Mouse (Mus musculus): ENCODE data around the gene Gsap. TPM values are rescaled to one million over a fixed set of nuclear protein-coding genes. Genes with fewer than 3 reads are reported as not detected.

Gsap gene
- polyA plus RNA-seq, 1 experiment = 4.5 TPM

DNA sequence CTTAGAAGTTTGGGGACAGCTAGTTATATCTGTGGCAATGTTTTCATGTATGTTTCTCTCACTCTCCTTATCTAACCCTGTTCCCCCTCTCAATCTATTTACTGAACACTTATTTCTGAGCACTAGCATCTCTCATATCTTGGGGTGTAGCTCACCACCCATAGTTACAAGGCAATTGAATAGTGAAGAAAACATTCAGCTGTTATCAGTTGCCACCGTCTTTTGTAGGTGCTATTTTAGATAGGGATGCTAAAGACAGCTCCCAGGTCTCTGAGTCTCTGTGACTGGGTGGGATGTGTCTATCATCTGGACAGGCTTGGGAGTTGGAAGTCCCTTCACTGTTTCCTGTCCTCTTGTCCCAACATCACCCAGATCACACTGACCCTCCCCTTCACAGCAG lies 25.3 kb upstream of the Gsap start:
- H3K36me3 ChIP-seq (ENCODE audit: control insufficient read depth, insufficient read depth) = no peaks in the 10 kb centered on the region
- H3K4me3 ChIP-seq (ENCODE audit: insufficient read depth, poor library complexity, severe bottlenecking) = no peak overlapping the region
- TF ChIP-seq USF1 (IDR thresholded peaks at IDR 0.05; ENCODE audit: low read depth) (no peak), CEBPB (IDR thresholded peaks at IDR 0.05; ENCODE audit: low read depth) (no peak), FOSL1 (IDR thresholded peaks at IDR 0.05; ENCODE audit: insufficient read depth, low read length, poor library complexity, severe bottlenecking) (no peak), MYOG (IDR thresholded peaks at IDR 0.05; ENCODE audit: control insufficient read depth, extremely low read depth, insufficient read length) (no peak), MAX (IDR thresholded peaks at IDR 0.05) (no peak), CTCF (IDR thresholded peaks at IDR 0.05; ENCODE audit: control insufficient read depth, insufficient read depth, insufficient read length) (no peak), MYOD1 (IDR thresholded peaks at IDR 0.05; ENCODE audit: control insufficient read depth, insufficient read length, low read depth) (no peak)
- no peak overlapping the region for H3ac ChIP-seq (ENCODE audit: control insufficient read depth, insufficient read length, low read depth)
- H3K79me2 ChIP-seq (ENCODE audit: control insufficient read depth, insufficient read depth) = no peaks in the 10 kb centered on the region
- no peaks in the 10 kb centered on the region for H3K27me3 ChIP-seq (ENCODE audit: control insufficient read depth, insufficient read depth, insufficient read length)
- no peaks in the 10 kb centered on the region for H3K79me3 ChIP-seq (ENCODE audit: low read depth)

- Histone ChIP-seq H3K79me2 (ENCODE audit: control insufficient read depth, insufficient read depth) (no peaks in the 10 kb centered on the region), H3K36me3 (ENCODE audit: control insufficient read depth, insufficient read depth) (no peaks in the 10 kb centered on the region), H3ac (ENCODE audit: control insufficient read depth, insufficient read length, low read depth) (no peak overlapping the region), H3K27me3 (ENCODE audit: control insufficient read depth, insufficient read depth, insufficient read length) (no peaks in the 10 kb centered on the region), H3K4me3 (ENCODE audit: insufficient read depth, poor library complexity, severe bottlenecking) (no peak overlapping the region), H3K79me3 (ENCODE audit: low read depth) (no peaks in the 10 kb centered on the region)
- TF ChIP-seq MAX (IDR thresholded peaks at IDR 0.05) (no peak), USF1 (IDR thresholded peaks at IDR 0.05; ENCODE audit: low read depth) (no peak), FOSL1 (IDR thresholded peaks at IDR 0.05; ENCODE audit: insufficient read depth, low read length, poor library complexity, severe bottlenecking) (no peak), CEBPB (IDR thresholded peaks at IDR 0.05; ENCODE audit: low read depth) (no peak), MYOG (IDR thresholded peaks at IDR 0.05; ENCODE audit: control insufficient read depth, extremely low read depth, insufficient read length) (no peak), CTCF (IDR thresholded peaks at IDR 0.05; ENCODE audit: control insufficient read depth, insufficient read depth, insufficient read length) (no peak), MYOD1 (IDR thresholded peaks at IDR 0.05; ENCODE audit: control insufficient read depth, insufficient read length, low read depth) (no peak)
These were observed 22.6 kb upstream of the Gsap start for GRCm38 (mm10) chr5:21163421-21163820.

DNA sequence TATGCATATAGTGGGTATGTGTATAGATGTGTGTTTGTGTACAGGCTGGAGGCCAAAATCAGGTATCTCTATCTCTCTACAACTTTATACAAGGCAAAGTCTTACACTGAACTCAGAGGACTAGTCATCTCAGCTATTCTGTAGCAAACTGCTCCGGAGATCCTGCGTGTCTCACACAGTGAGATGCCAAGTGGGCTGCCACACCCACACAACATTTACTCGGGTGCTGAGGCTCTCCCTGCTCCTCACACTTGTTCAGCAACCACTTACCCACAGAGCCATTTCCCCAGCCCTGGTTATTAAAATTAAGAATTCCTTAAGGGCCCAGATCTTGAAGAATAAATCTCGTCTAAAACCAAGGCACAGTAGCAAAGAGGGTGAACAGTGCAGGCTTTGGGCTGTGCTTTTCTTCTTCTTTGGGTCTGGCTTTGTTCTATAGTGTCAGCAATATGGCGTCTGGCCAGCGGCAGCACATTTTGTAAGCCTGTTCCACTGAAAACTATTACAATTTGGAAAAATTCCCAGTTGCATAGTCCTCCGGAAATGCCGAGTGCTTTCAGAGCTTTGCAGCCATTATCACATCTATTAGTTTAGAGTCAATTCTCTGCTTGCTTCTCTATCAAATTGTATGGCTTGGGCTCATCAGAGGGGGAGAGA lies 17.2 kb upstream of the Gsap start:
- Histone ChIP-seq H3K4me3 (ENCODE audit: insufficient read depth, poor library complexity, severe bottlenecking) (no peak overlapping the region), H3ac (ENCODE audit: control insufficient read depth, insufficient read length, low read depth) (no peak overlapping the region), H3K79me2 (ENCODE audit: control insufficient read depth, insufficient read depth) (no peaks in the 10 kb centered on the region), H3K27me3 (ENCODE audit: control insufficient read depth, insufficient read depth, insufficient read length) (no peaks in the 10 kb centered on the region), H3K79me3 (ENCODE audit: low read depth) (no peaks in the 10 kb centered on the region), H3K36me3 (ENCODE audit: control insufficient read depth, insufficient read depth) (no peaks in the 10 kb centered on the region)
- TF ChIP-seq USF1 (IDR thresholded peaks at IDR 0.05; ENCODE audit: low read depth) (no peak), CTCF (IDR thresholded peaks at IDR 0.05; ENCODE audit: control insufficient read depth, insufficient read depth, insufficient read length) (no peak), CEBPB (IDR thresholded peaks at IDR 0.05; ENCODE audit: low read depth) (no peak), MYOG (IDR thresholded peaks at IDR 0.05; ENCODE audit: control insufficient read depth, extremely low read depth, insufficient read length) (no peak)

- H3K79me2 ChIP-seq (ENCODE audit: control insufficient read depth, insufficient read depth) = no peaks in the 10 kb centered on the region
- H3K4me3 ChIP-seq (ENCODE audit: insufficient read depth, poor library complexity, severe bottlenecking) = no peak overlapping the region
- H3K27me3 ChIP-seq (ENCODE audit: control insufficient read depth, insufficient read depth, insufficient read length) = no peaks in the 10 kb centered on the region
- H3ac ChIP-seq (ENCODE audit: control insufficient read depth, insufficient read length, low read depth) = no peak overlapping the region
- TF ChIP-seq MAX (IDR thresholded peaks at IDR 0.05) = no peak
- TF ChIP-seq MYOD1 (IDR thresholded peaks at IDR 0.05; ENCODE audit: control insufficient read depth, insufficient read length, low read depth) = no peak
- no peak for TF ChIP-seq USF1 (IDR thresholded peaks at IDR 0.05; ENCODE audit: low read depth)
- TF ChIP-seq MYOG (IDR thresholded peaks at IDR 0.05; ENCODE audit: control insufficient read depth, extremely low read depth, insufficient read length) = no peak
- TF ChIP-seq CTCF (IDR thresholded peaks at IDR 0.05; ENCODE audit: control insufficient read depth, insufficient read depth, insufficient read length) = no peak
- TF ChIP-seq CEBPB (IDR thresholded peaks at IDR 0.05; ENCODE audit: low read depth) = no peak
- no peak for TF ChIP-seq FOSL1 (IDR thresholded peaks at IDR 0.05; ENCODE audit: insufficient read depth, low read length, poor library complexity, severe bottlenecking)
- H3K36me3 ChIP-seq (ENCODE audit: control insufficient read depth, insufficient read depth) = no peaks in the 10 kb centered on the region
- H3K79me3 ChIP-seq (ENCODE audit: low read depth) = no peaks in the 10 kb centered on the region
These were observed 16.7 kb upstream of the Gsap start for GRCm38 (mm10) chr5:21169346-21169745.

- H3K79me3 ChIP-seq (ENCODE audit: low read depth) = no peaks in the 10 kb centered on the region
- no peak overlapping the region for H3ac ChIP-seq (ENCODE audit: control insufficient read depth, insufficient read length, low read depth)
- no peaks in the 10 kb centered on the region for H3K36me3 ChIP-seq (ENCODE audit: control insufficient read depth, insufficient read depth)
- no peaks in the 10 kb centered on the region for H3K79me2 ChIP-seq (ENCODE audit: control insufficient read depth, insufficient read depth)
- no peaks in the 10 kb centered on the region for H3K27me3 ChIP-seq (ENCODE audit: control insufficient read depth, insufficient read depth, insufficient read length)
- no peak for TF ChIP-seq MYOG (IDR thresholded peaks at IDR 0.05; ENCODE audit: control insufficient read depth, extremely low read depth, insufficient read length)
- no peak for TF ChIP-seq USF1 (IDR thresholded peaks at IDR 0.05; ENCODE audit: low read depth)
- TF ChIP-seq CEBPB (IDR thresholded peaks at IDR 0.05; ENCODE audit: low read depth) = no peak
- TF ChIP-seq MAX (IDR thresholded peaks at IDR 0.05) = no peak
- no peak for TF ChIP-seq MYOD1 (IDR thresholded peaks at IDR 0.05; ENCODE audit: control insufficient read depth, insufficient read length, low read depth)
- no peak for TF ChIP-seq CTCF (IDR thresholded peaks at IDR 0.05; ENCODE audit: control insufficient read depth, insufficient read depth, insufficient read length)
- no peak for TF ChIP-seq FOSL1 (IDR thresholded peaks at IDR 0.05; ENCODE audit: insufficient read depth, low read length, poor library complexity, severe bottlenecking)
- no peak overlapping the region for H3K4me3 ChIP-seq (ENCODE audit: insufficient read depth, poor library complexity, severe bottlenecking)
These were observed 16.2 kb upstream of the Gsap start for GRCm38 (mm10) chr5:21169877-21170276.

GRCm38 (mm10) chr5:21170440-21170839 lies 15.6 kb upstream of the Gsap start:
- Histone ChIP-seq H3K79me3 (ENCODE audit: low read depth) (no peaks in the 10 kb centered on the region), H3K27me3 (ENCODE audit: control insufficient read depth, insufficient read depth, insufficient read length) (no peaks in the 10 kb centered on the region), H3K36me3 (ENCODE audit: control insufficient read depth, insufficient read depth) (no peaks in the 10 kb centered on the region), H3K4me3 (ENCODE audit: insufficient read depth, poor library complexity, severe bottlenecking) (no peak overlapping the region), H3ac (ENCODE audit: control insufficient read depth, insufficient read length, low read depth) (no peak overlapping the region), H3K79me2 (ENCODE audit: control insufficient read depth, insufficient read depth) (no peaks in the 10 kb centered on the region)
- TF ChIP-seq MYOD1 (IDR thresholded peaks at IDR 0.05; ENCODE audit: control insufficient read depth, insufficient read length, low read depth) (no peak), MAX (IDR thresholded peaks at IDR 0.05) (no peak), CTCF (IDR thresholded peaks at IDR 0.05; ENCODE audit: control insufficient read depth, insufficient read depth, insufficient read length) (no peak), MYOG (IDR thresholded peaks at IDR 0.05; ENCODE audit: control insufficient read depth, extremely low read depth, insufficient read length) (no peak), CEBPB (IDR thresholded peaks at IDR 0.05; ENCODE audit: low read depth) (no peak), FOSL1 (IDR thresholded peaks at IDR 0.05; ENCODE audit: insufficient read depth, low read length, poor library complexity, severe bottlenecking) (no peak), USF1 (IDR thresholded peaks at IDR 0.05; ENCODE audit: low read depth) (no peak)

All from C2C12 (cell line).